Mouse (Mus musculus) kidney, postnatal 10 days (tissue): ENCODE measurements around the gene 1700020D05Rik.
A peak's percentile ranks its signal among the peaks of the same experiment; 100 is the strongest.

Experiments
- DNase-seq: peaks from one replicate; pipeline ENCODE4 v3.0.0; 2021; ENCODE audit warnings: mixed read lengths

The 1700020D05Rik gene

DNA sequence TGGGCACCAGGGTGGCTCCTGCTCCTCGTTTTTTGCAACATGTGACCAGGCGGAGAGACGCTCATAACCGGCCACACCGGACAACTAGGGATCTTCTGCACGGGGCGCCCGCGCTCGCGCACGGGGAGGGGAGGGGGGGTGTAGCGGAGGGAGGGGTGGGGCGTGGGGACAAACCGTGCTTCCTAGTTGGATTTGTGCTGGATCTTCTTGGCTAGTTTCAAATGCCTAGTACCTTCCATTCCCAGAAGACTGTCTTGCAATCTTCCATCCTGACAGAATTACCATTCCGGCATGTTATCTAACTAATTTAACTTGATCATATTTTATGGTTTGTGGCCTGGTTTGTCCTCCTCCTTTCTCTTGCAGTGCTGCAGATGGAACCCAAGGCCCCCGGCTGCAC, at the start of gene 1700020D05Rik:
TSS of gene 1700020D05Rik (minus strand) at position 101 of the 400 bp plus-strand sequence.
- no peak for DNase-seq

DNA sequence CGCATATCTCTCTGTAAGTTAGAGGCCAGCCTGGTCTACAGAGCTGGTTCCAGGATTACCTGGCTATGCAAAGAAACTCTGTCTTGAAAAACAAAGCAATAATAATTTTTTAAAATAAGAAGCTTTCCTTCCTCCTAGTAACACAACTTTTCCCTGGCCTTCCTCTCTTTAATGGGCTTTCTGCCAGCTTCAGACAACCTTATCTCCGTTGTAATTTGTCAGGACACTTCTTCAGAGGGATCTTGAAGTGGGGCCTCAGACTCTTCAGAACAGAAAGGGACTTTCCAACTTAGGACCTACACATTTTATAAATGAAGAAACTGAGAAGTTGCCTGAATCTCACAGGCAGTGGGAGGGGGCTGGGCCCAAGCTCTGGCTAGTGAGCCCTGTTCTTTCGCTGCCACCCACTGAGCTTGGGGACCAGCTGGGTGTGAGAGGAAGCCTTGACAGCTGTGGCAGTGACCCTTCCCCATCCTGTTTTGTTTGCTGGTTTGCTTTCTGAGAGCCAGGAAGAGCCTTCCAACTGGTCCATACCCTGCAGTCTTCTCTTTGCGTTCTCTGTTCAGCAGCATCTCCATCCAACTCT, 44.0 kb upstream of the 1700020D05Rik start:
- no peak for DNase-seq

DNA sequence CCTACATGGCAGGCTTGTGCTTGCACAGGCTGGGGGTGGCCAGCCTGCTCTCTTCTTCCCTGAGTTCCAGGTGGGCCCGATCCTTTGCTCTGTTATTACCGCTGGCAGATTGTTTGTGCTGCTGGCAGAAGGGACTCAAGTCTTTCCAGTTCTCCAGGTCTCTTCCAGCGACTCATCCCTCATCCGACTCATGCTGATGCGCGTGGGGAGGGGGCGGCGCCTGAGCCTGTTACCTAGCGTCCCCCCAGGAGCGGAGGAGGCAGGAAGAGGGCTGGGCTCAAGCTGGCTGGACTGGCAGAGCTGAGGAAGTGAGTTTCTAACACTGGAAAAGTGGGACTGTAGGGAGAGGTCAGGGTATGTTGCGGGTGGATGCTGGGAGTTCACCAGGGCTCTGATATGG, 40.4 kb upstream of the 1700020D05Rik start:
- no peak for DNase-seq

DNA sequence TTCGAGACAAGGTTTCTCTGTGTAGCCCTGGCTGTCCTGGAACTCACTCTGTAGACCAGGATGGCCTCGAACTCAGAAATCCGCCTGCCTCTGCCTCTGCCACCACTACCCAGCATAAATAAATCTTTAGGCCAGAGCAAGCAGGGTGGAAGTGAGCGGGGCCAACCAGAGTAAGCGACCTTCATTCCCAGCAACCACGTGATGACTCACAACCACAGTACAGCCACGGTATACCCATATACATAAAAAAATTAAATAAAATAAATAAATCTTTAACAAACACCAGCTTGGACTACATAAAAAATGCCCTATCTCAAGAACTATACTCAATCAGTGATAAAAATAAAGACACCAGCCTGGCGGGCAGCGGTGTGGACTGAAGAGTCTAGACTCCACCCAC, 39.8 kb upstream of the 1700020D05Rik start:
- DNase-seq = no peak

DNA sequence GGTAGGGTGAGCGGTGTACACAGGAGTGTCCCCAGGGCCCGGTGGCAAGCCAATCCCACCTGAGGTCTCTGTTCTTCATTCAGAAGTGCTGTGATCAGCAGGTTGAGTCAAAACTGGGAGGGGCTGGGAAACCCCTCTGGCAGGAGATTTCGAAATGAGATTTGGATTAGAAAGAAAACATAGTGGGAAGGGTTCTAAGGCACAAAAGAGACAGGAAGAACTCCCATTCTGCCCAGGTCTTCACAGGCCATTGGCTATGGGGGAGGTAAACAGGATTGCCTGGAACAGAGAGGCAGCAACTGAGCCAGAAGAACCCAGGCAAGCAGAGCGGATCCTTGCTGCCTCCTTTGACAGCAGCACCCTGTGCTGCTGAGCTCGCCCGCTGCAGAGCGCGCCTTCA, 35.2 kb upstream of the 1700020D05Rik start:
- DNase-seq = no peak

DNA sequence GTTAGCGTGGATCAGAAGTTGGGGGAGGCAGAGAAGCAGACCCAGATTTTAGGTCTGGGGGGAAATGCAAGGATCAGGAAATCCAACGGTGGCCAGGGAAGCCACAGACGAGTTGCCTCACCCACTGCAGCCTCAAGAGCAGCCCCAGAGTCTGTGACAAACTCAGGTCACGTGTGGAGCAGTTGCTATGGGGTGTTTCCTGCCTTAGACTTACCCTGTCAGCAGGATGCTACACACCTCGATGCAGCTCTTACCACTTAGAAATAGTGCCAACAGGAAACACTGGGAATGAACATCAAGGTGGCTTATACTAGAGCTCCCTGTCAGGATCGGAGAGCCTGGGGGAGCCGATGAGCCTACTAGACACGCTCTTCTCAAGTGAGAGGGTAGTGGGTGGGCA, 28.9 kb upstream of the 1700020D05Rik start:
- DNase-seq = no peak

DNA sequence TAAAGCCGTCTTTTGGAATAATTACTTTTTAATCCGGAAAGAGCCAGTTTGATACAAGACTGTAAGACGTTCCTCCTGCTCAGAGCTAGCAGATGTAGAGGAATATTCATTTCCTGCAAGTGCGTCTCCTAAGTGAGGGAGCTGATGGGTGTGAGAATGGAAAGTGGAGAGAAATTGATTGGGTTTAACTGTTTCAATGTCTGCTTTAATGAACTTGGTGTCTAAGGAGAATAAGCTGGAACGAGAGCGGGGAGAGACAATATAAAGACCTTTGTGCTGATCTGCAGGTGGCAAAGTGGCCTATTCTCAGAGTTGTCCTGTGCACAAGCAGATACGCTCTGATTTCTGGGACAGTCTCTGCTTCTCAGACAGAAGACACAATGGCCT, 26.5 kb upstream of the 1700020D05Rik start:
- no peak for DNase-seq

DNA sequence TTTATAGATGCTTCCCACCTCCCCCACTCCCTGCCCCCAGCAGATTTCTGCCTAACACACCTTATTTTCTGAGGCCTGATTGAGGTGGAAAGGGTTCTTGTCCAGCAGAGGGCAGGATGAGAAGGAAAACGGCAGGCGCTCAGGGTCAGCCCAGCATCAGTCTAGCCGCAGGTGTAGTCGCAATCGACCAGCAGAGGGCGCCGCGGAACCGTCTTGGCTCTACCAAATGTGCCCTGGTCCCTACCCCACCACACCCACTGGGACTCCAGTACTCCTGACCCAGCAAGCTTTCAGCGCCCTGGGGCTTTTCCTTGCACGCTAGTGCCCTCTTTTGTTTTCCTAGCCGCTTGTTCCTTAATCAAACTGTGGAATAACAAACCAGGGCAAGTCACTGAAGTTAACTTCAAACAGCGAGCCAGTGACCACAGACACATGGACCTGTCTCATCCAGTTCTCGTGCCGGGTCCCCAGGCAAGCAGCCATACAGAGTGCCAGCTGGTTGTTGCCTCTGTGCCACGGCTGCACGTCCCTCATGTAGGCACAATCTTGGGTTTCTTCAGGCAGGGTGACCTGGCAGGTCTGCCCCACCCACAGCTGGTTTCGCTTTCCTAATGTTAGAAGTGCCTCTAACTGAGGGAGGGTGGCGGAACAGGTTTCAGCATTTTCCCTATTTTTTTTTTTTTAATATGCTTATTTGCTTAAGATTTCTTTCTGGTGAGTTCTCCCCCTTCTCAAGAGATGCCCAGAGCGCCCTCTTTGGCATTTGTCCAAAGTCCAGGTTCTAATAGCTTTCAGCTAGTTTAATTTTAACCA, 25.9 kb upstream of the 1700020D05Rik start:
- DNase-seq = peak; percentile 99

DNA sequence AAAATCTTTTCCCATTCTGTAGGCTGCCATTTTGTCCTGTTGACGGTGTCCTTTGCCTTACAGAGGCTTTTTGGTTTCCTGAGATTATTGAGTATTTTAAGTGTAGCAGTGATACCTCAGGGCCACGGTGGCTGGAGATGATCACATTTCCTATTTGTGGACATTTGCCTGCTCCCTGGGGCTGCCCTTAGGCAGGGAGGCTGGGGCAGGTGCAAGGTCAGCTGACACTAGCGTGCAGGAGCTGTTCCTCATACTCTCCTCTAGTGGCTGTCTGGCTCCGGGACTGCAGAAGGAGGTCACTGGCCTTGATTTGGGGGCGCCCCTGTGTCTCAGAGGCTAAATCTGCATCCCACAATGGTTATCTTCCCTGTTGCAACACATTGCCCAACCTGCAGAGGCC, 21.6 kb upstream of the 1700020D05Rik start:
- no peak for DNase-seq

DNA sequence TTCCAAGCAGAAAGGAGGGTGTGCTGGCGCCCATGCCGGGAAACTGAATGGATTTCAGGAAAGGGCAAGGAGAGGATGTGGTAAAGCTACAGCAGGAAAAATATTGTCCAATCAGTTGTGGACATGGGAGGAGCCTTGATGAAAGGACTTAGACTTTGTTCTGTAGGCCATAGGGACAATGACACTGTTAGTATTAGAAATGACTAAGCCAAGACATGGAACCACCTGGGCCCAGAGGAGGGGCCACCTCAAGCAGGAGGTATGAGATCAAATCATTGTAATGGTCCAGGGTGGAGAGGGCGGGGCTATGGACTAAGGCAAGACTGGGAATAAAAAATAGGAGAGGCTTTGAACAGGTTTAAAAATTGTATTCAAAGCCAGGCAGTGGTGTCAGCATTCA, 15.1 kb upstream of the 1700020D05Rik start:
- DNase-seq = no peak

DNA sequence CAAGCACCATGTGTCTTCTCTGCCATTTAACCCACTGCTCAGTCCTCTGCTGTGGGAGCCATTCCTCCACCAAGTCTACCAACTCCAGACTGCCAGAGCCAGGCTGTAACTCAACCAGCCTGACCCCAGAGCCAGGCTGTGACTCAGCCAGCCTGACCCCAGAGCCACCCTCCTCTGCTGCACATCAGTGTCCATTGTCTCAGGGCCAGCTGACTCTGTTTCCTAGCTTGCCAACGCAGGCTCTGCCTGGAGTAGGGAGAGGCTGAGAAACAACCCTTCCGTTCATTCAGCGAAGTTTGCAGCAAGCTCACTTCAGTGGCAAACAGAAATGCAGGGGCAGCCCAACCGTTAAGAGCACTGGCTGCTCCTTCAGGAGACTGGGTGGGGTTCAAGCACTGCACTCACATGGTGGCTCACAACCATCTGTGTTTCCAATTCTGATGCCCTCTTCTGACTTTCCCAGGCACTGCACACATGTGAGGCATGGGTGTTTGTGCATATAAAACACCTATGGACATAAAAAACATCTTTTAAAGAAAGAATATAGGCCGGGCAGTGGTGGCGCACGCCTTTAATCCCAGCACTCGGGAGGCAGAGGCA, 13.4 kb upstream of the 1700020D05Rik start:
- no peak for DNase-seq

DNA sequence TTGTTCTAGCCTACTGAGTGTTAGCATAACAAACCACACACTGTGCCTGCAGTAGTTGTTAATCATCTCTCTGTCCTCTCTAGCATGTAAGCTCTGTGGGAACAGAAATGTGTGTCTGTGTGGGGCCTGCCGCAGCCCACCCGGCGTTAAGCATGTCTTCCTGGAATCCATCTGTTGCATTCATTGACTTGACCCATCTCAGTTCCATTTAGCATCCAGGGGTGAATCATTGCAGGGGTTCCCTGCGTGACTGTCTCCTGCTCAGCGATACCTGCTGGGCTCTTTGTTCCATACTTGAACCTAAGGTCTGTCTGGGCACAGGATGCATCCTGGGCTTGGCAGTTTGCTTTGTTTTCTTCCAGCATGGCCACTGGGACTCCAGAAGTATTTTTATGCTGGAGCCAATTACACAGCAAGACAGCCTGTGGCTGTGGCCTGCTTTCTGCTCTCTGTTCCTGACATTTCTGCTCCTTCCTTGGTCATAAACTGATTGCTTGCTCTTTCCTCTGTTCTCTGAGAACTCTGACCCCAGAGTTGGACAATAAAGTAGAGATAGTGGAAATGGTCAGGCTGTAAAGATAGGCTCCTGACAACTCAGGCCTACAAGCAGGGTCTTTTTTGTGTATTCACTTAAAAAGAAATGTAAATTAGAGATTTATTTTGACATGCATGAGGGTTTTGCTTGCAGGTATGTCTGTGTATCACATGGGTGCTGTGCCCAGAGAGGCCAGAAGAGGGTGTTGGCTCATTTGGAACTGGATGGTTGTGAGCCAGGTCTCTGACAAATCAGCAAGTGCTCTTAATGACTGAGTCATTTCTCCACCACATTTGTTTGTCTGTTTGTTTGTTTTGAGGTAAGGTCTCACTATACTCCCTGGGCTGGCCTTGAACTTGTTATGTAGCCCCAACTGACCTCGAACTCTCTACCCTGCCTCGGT, 12.5 kb upstream of the 1700020D05Rik start:
- no peak for DNase-seq

DNA sequence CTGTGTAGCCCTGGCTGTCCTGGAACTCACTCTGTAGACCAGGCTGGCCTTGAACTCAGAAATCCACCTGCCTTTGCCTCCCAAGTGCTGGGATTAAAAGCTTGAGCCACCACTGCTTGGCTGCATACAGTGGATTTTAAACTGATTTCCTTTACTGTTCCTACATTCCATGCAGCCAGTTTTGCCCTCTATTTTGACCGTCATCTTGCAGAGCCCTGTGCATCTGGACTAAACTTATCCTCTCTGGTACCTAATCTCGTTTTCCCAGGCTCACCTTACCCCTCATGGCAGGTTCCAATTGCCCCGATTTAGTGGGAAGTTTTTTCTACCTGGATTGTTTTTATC, 9.4 kb upstream of the 1700020D05Rik start:
- DNase-seq = no peak

DNA sequence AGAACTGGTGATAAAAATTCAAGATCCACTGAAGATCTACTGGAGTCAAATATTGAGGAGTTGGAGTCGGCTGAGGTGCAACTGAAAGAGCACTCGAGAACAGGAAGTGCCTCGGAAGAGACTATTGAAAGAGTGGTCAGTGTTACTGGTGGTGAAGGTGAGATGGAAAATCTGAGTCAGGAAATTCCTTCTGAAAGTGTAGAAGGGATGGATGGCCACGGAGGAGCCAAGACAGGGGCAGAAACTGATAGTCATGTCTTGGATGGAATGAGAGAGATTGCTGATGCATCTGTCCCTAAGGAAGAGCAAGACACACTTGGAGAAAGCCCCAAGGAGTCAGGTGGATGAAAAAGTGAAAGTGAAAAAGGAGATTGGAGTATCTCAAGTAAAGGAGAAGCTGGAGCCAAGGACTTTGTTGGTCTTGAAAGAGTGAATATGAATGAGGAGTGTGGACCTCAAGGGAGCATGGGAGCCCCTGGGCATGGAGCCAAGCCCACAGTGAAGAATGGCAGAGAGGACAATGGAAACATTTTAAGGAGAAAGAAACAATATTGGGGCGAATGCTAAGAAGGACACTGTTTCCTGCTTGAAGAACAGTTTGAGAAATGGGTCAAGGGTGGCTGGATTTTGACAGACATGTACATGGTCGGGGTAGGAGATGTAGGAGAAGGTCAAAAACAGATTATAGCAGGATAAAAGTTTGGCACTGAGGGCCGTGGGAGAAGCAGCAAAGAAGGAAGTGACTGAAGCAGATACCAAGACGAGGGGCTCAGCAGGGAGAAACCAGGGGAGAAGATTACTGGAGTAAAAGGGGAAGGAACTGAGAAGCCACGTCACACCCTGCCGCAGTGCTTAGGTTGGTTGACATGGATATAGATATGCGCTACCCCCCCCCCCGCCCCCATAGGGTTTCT, 8.8 kb upstream of the 1700020D05Rik start:
- DNase-seq = no peak

DNA sequence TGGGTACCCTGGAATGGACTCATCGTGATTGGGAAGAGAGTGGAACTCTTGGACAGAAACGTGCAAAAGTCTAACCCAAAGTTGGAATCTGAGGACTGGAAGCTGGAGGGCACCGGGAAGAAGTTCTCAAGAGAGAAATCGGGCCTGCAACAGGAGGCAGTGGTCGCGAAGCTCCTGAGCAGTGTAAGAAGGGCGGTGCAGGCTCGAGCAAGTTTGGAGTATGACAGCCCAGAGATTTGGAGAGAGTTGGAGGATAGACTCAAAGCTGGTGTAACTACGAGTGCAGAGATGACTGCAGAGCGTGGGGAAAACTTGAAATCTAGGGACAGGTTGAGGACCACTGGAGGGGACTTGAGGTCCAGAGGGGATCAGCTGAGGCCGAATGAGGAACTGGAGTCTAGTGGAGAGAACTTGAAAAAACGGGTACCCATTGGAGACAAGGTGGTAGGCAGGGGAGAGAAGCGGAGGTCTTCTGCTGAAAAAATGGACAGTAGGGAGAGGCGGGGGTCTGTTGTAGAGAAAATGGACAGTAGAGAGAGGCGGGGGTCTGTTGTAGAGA, 7.6 kb upstream of the 1700020D05Rik start:
- DNase-seq = no peak

DNA sequence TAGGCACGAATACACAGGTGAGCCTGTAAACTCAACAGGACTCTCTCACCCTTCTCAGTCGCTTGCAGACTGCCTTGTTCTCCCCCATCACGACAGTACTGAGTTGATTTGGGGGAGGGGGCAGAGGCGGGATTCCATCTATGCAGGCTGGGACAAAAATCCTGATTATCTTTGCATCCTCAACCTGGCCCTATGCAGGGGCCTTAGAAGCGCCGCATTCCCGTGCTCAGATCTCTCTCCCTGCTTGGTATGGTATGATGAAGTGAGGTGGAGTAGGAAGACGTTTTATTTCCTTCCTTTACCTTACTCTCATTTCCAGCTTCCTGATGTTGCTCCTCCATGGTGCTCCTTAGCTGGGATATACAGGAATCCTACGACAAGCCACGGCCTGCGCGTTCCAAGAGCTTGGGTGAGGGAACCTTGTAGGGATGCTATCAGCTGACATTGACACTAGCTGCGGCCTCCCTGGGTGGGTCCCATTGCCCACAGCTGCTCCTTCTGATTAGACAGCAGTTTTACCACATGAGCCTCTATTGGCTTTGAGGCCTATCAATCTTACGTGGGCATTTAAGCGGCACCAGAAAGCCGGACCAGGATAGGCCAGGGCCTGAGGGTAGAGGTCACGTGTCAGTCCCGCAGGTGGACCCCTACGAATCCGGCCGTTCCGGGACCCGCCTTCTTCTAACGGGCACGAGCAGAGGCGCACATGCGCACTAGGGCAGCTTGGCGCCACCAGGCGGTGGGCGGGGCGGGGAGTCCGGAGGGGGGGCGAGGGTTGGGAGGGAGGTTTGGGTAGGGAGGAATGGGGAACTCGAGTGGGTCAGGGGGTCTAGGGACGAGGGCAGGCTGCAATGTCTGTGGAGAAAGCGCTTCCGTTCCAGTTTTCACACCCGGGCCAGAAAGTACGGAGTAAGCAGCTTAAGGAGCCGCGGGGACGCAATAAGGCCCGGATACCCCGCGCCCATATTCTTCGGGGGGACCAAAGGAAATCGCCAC, 6.7 kb upstream of the 1700020D05Rik start, which contains the start of gene Snx32:
TSS of gene Snx32 (minus strand) at position 508 of the 996 bp plus-strand sequence.
- DNase-seq = peak; percentile 98

DNA sequence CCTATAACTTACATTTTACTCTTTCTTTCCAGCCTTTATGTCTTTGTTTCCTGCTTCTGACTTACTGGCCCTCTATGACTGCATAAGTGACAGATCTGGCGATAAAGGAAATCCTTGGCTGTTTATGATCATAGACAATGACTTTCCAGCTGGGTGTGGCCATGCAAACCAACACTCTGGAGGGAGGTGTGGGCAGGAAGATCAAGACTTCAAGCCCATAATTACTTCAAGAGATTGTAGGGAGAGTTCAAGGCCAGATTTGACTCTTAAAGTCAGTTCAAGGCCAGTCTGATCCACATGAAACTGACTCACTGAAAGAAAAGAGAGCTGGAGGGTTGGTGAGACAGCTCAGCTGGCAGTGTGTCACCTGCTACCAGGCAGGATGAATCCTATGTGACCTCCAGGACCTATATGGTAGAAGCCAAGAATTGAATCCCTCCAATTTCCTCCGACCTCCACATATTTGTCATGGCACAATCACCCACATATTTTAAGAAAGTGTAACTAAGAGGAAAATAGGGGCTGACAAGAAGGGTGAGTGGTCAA, 3.2 kb downstream of the 1700020D05Rik start:
- no peak for DNase-seq

DNA sequence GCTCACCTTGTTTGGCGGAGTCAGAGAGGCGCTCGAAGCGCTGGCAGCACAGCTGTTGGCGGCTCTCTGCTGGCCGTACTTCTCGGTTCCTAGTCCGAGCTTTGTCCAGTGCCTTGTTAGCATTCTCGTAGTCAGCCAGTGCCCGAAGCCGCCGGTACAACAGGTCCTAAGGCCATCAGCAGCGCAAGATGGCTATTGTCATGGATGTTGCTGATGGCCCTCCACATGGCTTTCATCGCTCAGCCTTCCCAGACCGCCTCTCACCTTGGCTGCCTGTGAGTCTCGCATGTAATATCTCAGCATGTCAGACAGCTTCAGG, 7.6 kb downstream of the 1700020D05Rik start:
- DNase-seq = peak; percentile 21

DNA sequence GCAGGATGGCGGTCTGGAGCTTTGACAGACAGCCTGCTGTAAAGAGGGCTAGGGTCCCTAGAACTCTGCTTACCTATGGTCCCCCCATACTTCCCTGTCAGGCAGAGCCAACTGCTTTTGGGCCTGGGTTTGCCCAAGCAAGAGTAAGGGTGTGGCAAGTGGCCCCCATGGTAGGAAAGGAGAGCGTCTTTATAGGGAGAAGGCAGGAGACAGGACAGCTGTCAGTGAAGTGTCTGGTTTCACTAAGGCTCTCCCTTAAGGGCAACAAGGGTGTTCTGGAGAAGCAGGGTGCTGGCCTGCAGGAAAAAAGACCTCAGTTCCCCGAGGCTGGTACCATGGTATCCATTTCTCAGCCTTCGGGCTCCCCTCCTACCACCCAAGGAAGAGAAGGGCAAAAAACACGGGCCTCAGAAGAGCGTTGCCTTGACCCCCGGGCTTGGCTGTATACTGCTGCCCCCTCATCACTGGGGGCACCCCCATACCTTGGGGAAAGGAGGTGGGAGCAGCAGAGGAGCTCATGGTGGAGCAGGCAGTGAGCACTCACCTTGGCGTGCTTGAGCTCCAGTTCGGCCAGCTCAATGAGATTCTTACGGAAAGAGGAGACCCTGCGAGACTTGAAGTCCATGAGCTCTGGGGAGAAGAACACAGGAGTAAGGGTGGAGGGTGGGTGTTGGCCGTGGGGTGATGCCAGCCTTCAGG, 8.1 kb downstream of the 1700020D05Rik start:
- DNase-seq = no peak

DNA sequence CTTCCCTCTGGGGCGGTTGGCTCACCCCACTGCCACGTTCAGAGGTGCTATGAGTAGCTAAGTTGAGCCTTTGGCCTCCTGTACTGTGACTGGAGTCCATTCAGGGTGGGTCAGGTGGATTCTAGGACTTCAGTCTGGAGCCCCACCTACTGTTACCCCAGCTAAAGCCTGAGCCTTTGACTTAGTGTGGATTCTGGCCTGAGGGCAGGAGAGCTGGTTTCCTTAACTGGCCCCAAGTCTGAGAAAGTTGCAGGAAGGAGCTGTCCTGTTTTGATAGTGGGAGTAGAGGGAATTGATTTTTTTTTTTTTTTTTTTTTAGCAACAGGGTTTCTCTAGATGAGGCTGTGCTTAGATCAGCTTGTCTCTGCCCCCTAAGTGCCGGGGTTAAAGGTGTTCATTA, 9.3 kb downstream of the 1700020D05Rik start:
- DNase-seq = peak; percentile 46
